Mouse (Mus musculus) inflammation-experienced regulatory T-cells, adult 16 weeks (primary cell): ENCODE data around the gene Vmn1r159. TPM values are rescaled to one million over a fixed set of nuclear protein-coding genes. Genes with fewer than 3 reads are reported as not detected.

Source experiments
- polyA plus RNA-seq: library from polyadenylated mRNA; unstranded; fragments of 100-300 nt; shearing (Covaris generic); gene quantifications from one replicate; pipeline ENCODE4 v1.2.1, GENCODE M21; 2017

Gene Vmn1r159
- not detected for polyA plus RNA-seq

GRCm38 (mm10) chr7:22843505-22843904 is at the start of gene Vmn1r159:
TSS of gene Vmn1r159 (minus strand) at chr7:22843605.

GRCm38 (mm10) chr7:22870924-22871323 is 27.5 kb upstream of the Vmn1r159 start, which contains the start of gene Vmn1r160:
TSS of gene Vmn1r160 (plus strand) at chr7:22871224.

Other genes with a start within 250 kb of the Vmn1r159 start
- gene Vmn1r155, start 185.6 kb downstream of the Vmn1r159 start, polyA plus RNA-seq, result not detected
- not detected for gene Gm8693, start 151.3 kb downstream of the Vmn1r159 start, polyA plus RNA-seq
- not detected for gene Gm4567, start 123.9 kb downstream of the Vmn1r159 start, polyA plus RNA-seq
- not detected for gene Vmn1r157, start 81.9 kb downstream of the Vmn1r159 start, polyA plus RNA-seq
- not detected for gene Vmn1r158, start 52.8 kb downstream of the Vmn1r159 start, polyA plus RNA-seq
- not detected for gene Vmn1r160, start 27.6 kb upstream of the Vmn1r159 start, polyA plus RNA-seq
- not detected for gene Gm4214, start 141.1 kb upstream of the Vmn1r159 start, polyA plus RNA-seq
- not detected for gene Gm4216, start 176.3 kb upstream of the Vmn1r159 start, polyA plus RNA-seq
- gene Vmn1r163, start 211.9 kb upstream of the Vmn1r159 start, polyA plus RNA-seq, result not detected
- not detected for gene Gm8720, start 223.9 kb upstream of the Vmn1r159 start, polyA plus RNA-seq